Mouse (Mus musculus): Measurements from ENCODE around the gene Hps5. TPM values are rescaled to one million over a fixed set of nuclear protein-coding genes. Genes with fewer than 3 reads are reported as not detected.

The Hps5 gene
- total and polyA plus RNA-seq, 3 experiments: 17.8 to 26.0 (median 20.8) TPM

DNA sequence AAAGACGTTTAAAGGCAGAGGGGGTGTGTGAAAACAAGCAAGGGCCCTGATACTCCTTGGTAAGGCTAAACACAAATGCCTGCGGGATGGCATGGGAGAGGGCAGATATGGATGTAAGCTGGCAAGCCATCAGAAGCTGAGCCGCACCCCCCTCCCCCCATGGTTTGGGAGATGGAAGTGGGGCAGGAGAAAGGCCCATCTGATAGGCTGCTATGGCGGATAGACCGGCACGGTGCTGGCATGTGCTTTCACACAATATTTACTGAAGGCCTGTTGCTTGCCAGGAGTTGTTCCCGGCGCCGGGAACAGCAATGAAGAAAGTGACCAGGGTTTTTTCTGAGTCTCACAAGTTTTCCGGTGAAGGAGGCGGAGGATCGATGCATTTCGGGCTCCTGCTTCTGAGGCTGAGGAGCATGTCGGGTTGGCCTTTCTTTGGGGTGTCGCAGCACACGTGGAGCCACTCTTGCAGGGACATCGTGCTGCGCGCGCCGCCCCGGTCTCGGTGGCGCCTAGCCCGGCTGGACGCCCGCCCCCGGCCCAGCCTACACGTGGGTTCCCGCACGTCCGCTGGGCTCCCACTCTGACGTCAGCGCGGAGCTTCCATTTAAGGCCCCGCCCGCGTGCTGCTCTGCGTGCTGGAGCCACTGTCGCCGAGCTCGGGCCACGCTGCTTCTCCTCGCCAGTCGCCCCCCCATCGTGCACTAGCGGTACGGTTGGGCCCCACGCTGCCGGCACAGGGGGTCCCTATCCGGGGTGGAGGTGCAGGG is 49.5 kb upstream of the Hps5 start (continued):
- TF ChIP-seq CHD1 (IDR thresholded peaks at IDR 0.05; ENCODE audit: low read depth, low read length) (no peak; the same call in 1 of the 2 replicates), ZNF384 (IDR thresholded peaks at IDR 0.05; ENCODE audit: low read depth, low read length) (no peak), TBP (conservative IDR thresholded peaks at IDR 0.05; ENCODE audit: low read depth, low read length) (peak; percentile 90), SIN3A (IDR thresholded peaks at IDR 0.05; ENCODE audit: low read length) (peak; percentile 91), ZKSCAN1 (IDR thresholded peaks at IDR 0.05; ENCODE audit: borderline replicate concordance, low read depth, low read length) (no peak), ZC3H11A (IDR thresholded peaks at IDR 0.05; ENCODE audit: low read depth, low read length) (no peak), NRF1 (IDR thresholded peaks at IDR 0.05; ENCODE audit: low read depth, low read length) (peak; percentile 78), USF1 (IDR thresholded peaks at IDR 0.05; ENCODE audit: low read depth, low read length) (peak; percentile 74), MEF2A (IDR thresholded peaks at IDR 0.05; ENCODE audit: borderline replicate concordance, low read depth, low read length) (peak; percentile 67; the same call in 1 of the 2 replicates), CTCF (conservative IDR thresholded peaks at IDR 0.05 in 1 of 2, IDR thresholded peaks at IDR 0.05 in 1 of 2; ENCODE audit: low read depth in 2 of 2, low read length in 2 of 2) (no peak), MXI1 (IDR thresholded peaks at IDR 0.05; ENCODE audit: low read depth, low read length) (peak; percentile 99), CHD2 (IDR thresholded peaks at IDR 0.05; ENCODE audit: low read length) (peak; percentile 14; the same call in 1 of the 2 replicates), PAX5 (IDR thresholded peaks at IDR 0.05; ENCODE audit: low read length) (no peak), MAZ (IDR thresholded peaks at IDR 0.05; ENCODE audit: low read depth, low read length) (peak; percentile 99), MYC (IDR thresholded peaks at IDR 0.05; ENCODE audit: low read depth, low read length) (peak; percentile 98), GABPA (IDR thresholded peaks at IDR 0.05; ENCODE audit: insufficient replicate concordance, low read depth, low read length) (no peak), ETS1 (conservative IDR thresholded peaks at IDR 0.05; ENCODE audit: low read depth, low read length) (peak; percentile 61), RAD21 (IDR thresholded peaks at IDR 0.05; ENCODE audit: low read depth, low read length) (no peak), BHLHE40 (IDR thresholded peaks at IDR 0.05; ENCODE audit: low read depth, low read length) (peak; percentile 83), UBTF (IDR thresholded peaks at IDR 0.05; ENCODE audit: low read depth, low read length) (no peak)

DNA sequence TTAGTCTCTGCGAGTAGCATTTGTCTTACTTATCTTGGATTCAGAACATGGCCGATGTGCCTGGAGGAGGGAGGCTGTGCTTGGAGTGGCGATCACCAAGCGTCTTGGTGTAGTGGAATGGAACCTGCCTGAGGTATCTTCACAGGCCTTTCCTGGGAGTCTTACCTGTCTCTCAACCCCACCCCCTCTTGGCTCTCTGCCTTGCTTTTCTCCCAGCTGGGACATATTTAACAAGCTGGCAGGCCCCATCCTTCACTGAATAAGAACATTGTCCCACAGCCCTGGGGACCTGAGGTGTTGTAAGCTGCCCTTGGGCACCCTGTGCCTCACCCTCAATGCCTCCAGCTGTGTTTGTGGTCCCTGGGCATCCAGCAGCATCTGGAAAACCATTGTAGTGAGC is 47.7 kb upstream of the Hps5 start:
- H3K27me3 ChIP-seq (replicated peaks): no peaks in the 10 kb centered on the region
- in situ Hi-C loops (cut with MboI; ENCODE audit: low pct_ligation_motif_present, low pct_unique_long_range_greater_than_20kb, low sequenced_read_pairs): no loop called here
- no peaks in the 10 kb centered on the region for H3K9me3 ChIP-seq (replicated peaks; ENCODE audit: low read length)
- peaks cover 15% of the 10 kb centered on the region for H3K79me2 ChIP-seq (replicated peaks; ENCODE audit: control insufficient read depth, extremely low read depth, insufficient read depth, poor library complexity, severe bottlenecking)
- no peak overlapping the region for H3K4me3 ChIP-seq (replicated peaks in 1 of 3; ENCODE audit: low read depth in 2 of 3, low read length in 2 of 3, poor library complexity in 1 of 3)
- H3K4me2 ChIP-seq (ENCODE audit: insufficient read depth, low read depth, poor library complexity, severe bottlenecking): no peak overlapping the region
- H3K36me3 ChIP-seq (replicated peaks in 1 of 2; ENCODE audit: control insufficient read depth in 1 of 2, insufficient read depth in 1 of 2, low read length in 1 of 2): peaks cover 2 to 14% of the 10 kb centered on the region in 2 experiments
- H3K9ac ChIP-seq (ENCODE audit: insufficient read depth, low read depth): no peak overlapping the region
- no peak overlapping the region for H3K27ac ChIP-seq (ENCODE audit: insufficient read depth, low read depth)
- TF ChIP-seq ZC3H11A (IDR thresholded peaks at IDR 0.05; ENCODE audit: low read depth, low read length) (no peak), IRF4 (IDR thresholded peaks at IDR 0.05; ENCODE audit: low read depth, low read length) (no peak), MXI1 (IDR thresholded peaks at IDR 0.05; ENCODE audit: low read depth, low read length) (no peak), HCFC1 (IDR thresholded peaks at IDR 0.05; ENCODE audit: low read depth, low read length) (no peak), UBTF (IDR thresholded peaks at IDR 0.05; ENCODE audit: low read depth, low read length) (no peak), MEF2A (IDR thresholded peaks at IDR 0.05; ENCODE audit: borderline replicate concordance, low read depth, low read length) (no peak), JUND (conservative IDR thresholded peaks at IDR 0.05; ENCODE audit: low read depth, low read length) (no peak), TCF12 (IDR thresholded peaks at IDR 0.05; ENCODE audit: low read depth, low read length) (no peak), KAT2A (IDR thresholded peaks at IDR 0.05; ENCODE audit: insufficient replicate concordance, low read length) (no peak), USF2 (conservative IDR thresholded peaks at IDR 0.05; ENCODE audit: low read depth, low read length) (no peak), NRF1 (IDR thresholded peaks at IDR 0.05; ENCODE audit: low read depth, low read length) (no peak), RCOR1 (conservative IDR thresholded peaks at IDR 0.05; ENCODE audit: low read depth, low read length) (no peak), MAZ (IDR thresholded peaks at IDR 0.05; ENCODE audit: low read depth, low read length) (no peak), E2F4 (IDR thresholded peaks at IDR 0.05; ENCODE audit: insufficient replicate concordance, low read depth, low read length) (no peak), POLR2A (IDR thresholded peaks at IDR 0.05; ENCODE audit: low read depth, low read length) (no peak), BHLHE40 (IDR thresholded peaks at IDR 0.05; ENCODE audit: low read depth, low read length) (no peak), USF1 (IDR thresholded peaks at IDR 0.05; ENCODE audit: low read depth, low read length) (no peak)
- peaks cover 5 to 28% of the 10 kb centered on the region in 2 experiments; a peak in 3 of 4 replicates for H3K4me1 ChIP-seq (ENCODE audit: control insufficient read depth in 1 of 2, insufficient read depth in 2 of 2)
- DNase-seq (ENCODE audit: extremely low read depth): no peak
- dilution Hi-C loops (cut with MboI; ENCODE audit: extremely low pct_ligation_motif_present, extremely low pct_unique_long_range_greater_than_20kb, low sequenced_read_pairs): no loop called here
